Mouse (Mus musculus): ENCODE measurements around the gene Stx6.

The Stx6 gene

GRCm38 (mm10) chr1:155233931-155234607, 75.6 kb downstream of the Stx6 start:
- DNase-seq (ENCODE audit: low read depth, low spot score), result peak; percentile 74

- no peak for DNase-seq (ENCODE audit: low read depth, low spot score)
These were observed 77.1 kb downstream of the Stx6 start for GRCm38 (mm10) chr1:155235641-155236040.

DNA sequence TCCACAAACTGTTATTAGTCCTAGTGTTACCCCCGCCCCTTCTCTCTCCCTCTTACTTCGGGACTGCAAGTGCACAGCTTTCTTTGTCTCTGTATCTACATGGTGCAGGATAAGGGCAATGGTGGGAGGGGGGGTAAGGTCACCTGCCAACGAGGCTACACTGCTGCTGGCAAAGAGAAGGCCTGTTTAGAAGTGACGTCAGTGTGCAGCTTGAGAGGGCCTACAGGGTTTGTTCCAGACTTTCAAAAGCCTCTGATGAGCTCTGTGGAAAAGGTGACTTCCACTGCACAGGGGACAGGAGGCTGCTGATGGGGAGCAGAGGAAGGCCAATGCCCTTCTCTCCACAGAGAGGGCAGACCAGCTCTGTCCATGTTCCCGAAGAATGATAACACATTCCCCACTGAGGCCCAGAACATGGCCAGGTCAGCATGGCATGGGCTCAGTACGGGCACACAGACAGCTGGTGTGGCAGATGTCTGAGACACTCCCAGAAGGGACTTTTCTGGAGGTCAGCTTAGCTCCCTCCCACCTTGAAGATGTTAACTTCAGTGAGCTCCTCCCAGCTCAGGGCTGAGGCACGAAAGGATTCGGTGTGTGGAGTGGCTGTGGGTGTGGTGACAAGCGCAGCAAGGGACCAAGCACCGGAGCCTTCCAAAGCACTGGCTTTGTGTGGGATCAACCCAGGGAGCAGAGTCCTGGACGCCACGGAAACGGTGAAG, 78.0 kb downstream of the Stx6 start:
- no peak for DNase-seq (ENCODE audit: low read depth, low spot score)

DNA sequence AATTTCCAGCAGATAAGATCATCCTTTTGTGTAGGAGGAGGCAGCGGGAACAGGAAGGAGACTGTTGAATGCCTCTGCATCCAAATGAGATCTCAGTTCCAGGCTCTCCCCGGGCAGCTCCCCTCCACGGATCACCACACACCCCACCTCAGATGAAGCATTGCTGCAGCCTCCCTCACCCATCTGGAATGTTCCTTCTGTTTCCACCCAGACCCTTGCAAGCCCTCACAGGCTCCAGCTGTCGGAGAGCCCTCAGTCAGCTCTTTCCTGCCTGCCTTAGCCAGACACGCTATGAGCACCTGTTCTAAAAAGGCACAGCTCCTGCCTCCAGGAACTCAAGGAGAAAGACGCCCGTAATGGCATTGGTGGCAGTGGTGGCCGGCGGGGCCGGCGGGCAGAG, 78.9 kb downstream of the Stx6 start:
- DNase-seq (ENCODE audit: low read depth, low spot score), result no peak

- DNase-seq (ENCODE audit: low read depth, low spot score), result no peak
These were observed 79.6 kb downstream of the Stx6 start for GRCm38 (mm10) chr1:155238126-155238525.

DNA sequence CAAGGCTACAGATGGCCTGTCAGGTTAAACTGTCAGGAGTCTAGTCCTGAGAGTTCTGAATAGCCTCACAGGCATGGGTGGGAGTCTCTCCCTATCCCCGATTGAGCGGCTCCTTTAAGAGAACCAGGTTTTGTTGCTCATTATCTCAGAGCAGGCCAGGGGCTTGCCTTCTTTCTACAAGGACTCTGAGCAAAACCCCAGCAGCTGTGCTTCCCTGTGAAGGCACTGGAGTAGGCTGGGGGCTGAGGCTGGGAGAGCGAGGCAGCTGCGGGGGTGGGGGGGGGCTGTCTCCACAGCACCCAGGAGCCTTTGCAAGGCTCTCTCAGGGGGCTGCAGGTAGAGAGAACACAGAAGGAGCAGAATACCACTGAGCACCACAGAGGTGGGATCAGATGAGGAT, 80.7 kb downstream of the Stx6 start:
- DNase-seq (ENCODE audit: low read depth, low spot score), result no peak

DNA sequence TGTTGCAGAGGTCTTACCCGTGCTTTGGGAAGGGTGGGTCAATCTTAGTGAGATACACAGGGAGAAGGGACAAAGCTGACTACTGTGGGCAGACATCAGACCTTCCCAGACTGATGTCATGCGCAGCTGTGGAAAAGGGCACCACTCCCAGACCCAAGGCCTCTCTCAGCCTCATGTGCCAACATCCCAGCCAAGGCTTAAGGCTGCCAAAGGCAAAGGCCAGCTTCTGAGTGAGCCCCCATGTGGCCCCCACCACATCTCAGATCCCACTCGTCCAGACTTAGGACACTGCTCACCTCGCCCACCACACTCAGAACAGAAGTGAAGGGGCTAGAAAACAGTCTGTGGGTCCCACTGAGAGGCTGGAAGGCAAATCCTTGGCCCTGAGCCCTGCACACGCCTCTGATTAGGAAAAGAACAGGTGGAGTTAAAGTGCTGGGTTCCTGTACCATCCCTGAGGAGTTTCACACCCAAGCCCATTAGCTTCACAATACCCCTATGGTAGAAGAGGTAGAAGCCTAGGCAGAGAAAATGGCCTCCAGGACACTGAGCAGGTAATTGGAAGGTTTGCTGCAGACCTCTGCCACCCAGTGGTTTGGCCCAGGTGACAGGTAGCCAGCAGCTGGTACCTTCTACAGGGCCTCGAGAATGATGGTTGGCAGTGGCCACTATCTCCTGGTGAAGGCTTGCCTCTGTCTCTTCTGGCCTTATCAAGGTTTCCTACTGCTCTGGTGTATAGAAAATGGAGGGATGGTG, 81.6 kb downstream of the Stx6 start:
- no peak for DNase-seq (ENCODE audit: low read depth, low spot score)

DNA sequence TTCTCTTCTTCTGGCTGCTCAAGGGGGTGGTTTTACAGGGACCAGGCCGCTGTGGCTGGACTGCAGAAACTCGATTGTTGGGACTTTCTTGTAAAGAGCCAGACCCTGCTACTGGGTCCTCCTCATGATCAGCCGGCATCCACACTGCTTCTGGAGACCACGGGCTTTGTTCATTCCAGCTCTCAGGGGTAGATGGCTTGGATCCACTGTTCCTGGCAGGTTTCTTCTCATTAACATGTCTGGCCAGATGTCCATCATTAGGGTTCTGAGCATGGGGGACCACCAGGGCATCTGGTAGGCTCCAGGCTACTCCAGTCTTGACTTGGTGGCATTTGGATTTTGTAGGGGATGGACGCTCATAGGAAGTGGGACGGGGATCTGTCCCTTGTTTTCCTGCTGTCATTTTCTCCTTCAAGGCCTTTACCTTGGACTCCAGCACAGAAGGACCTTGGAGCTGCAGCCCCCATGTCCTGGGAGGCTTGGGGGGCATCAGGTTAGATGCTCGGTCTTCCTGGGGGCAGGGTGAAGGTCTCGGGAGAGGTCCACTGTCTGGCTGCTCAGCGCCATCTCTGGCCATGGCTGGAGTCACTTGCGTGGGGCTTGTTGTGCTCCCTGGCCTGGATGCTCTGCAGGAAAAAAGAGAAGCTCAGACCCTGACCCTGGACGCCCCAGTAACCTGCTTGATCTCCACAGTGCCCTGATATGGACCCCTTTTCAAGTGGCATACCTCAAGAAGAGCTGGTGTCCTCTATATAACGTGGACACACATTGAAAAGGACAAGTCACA, 83.4 kb downstream of the Stx6 start:
- no peak for DNase-seq (ENCODE audit: low read depth, low spot score)

- DNase-seq (ENCODE audit: low read depth, low spot score), result no peak
These were observed 83.9 kb downstream of the Stx6 start for GRCm38 (mm10) chr1:155242488-155242745.

DNA sequence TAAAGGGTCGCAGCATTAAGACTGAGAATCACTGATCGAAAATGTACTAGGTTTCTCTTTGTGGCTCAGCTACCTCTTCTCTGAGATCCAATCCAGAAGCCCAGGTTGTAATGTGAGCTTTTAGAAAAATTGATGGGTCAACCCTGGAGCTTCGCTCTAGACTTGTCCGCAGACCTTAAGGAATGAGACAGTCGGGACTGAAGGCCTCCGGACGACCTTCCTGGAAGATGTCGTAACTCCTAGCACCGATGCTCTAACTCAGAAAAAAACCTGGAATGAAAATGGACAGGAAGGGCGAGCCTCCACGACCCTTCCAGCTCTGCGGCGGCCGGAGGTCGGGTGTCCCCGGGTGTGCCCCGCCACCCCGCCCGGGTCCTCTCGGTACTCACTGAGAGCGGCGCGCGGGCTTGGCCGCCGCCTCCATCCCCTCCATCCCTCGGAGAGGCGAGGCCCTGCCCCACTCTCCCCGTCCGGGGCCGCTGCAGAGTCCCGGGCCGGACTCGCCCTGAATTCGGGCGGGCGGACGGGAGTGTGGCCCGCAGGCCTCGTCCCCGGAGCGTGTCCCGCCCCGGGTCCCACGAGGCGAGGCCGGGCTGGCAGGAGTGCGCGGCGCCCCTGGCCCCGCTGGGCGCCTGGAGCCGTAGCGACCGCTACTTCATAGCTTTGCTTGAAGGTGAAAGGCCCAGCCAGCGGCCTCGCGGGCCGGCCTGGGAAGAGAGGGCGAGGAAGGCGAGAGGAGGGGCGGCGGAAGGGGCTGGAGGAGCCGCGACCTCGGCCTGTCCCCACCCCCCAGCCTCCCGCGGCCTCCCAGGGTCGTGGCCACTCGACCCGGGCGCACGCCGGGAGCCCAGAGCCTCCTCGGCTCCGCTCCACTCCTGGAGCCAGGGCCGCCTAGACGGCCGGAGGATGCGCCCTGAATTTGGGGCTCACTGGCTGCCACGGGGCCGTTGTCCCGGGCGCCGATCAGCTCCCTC, 85.6 kb downstream of the Stx6 start, which contains the start of gene BC034090:
Gene BC034090 (minus strand): TSS at position 648 of the 974 bp plus-strand sequence.
- peak; percentile 48 for DNase-seq (ENCODE audit: low read depth, low spot score)

GRCm38 (mm10) chr1:155244771-155245211, 86.3 kb downstream of the Stx6 start:
- no peak for DNase-seq (ENCODE audit: low read depth, low spot score)

DNA sequence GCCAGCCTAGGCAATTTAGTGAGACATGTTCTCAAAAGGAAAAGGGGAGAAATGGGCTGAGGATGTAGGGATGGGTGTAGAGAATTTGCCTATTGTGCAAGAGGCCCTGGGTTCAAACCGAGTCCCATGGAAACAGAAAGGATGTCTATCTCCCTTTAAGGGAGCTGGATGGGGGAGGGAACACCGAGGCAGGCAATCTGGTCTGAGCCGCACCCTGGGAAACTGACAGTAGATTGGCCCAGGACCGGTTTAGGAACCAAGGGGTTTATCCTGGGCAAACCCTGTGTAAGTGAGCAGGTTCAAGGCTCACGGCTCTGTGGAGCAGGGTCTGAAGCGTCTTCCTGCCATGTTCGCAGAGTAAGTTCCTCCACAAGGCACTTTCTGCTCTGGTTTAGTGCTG, 87.0 kb downstream of the Stx6 start:
- DNase-seq (ENCODE audit: low read depth, low spot score), result no peak

DNA sequence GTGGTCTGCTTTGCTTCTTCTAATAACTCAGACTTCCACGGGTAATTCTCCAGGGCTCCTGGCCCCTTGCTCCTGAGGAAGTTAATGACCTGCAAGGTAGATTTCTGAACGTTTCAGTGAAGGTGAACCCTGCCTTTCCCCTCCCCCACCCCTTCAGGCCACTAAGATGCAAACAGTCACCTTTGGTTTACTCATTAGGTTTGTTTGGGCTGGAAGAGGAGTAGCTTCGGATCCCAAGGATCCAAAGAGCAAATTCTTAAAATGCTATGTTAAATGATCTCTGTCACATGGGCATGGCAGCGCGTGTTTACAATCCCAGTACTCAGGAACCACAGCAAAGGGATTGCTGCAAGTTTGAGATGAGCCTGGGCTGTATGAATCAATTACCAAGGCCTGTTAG, 88.9 kb downstream of the Stx6 start:
- no peak for DNase-seq (ENCODE audit: low read depth, low spot score)

GRCm38 (mm10) chr1:155248041-155248440, 89.5 kb downstream of the Stx6 start:
- DNase-seq (ENCODE audit: low read depth, low spot score), result no peak

GRCm38 (mm10) chr1:155249896-155250295, 91.4 kb downstream of the Stx6 start:
- no peak for DNase-seq (ENCODE audit: low read depth, low spot score)

GRCm38 (mm10) chr1:155250531-155251135, 92.1 kb downstream of the Stx6 start:
- DNase-seq (ENCODE audit: low read depth, low spot score), result no peak

DNA sequence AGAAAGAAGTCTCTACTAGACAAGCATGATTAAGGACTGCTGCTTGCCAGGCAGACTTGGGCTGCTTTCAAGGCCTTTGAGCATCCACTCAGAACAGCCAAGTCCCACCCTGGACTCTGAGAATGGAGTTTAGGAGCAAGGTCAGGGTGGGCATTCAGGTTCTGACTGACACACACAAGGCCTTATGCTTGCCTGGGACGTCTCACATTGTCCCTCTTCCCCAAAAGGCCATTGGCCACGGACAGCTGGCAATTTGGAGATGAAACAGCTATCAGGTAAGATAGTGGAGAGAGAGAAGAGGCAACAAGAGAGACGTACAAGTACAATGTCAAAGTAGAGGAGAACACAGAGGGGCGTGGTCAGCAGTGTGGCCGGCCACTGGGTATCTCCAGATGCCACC, 93.1 kb downstream of the Stx6 start:
- DNase-seq (ENCODE audit: low read depth, low spot score), result no peak

DNA sequence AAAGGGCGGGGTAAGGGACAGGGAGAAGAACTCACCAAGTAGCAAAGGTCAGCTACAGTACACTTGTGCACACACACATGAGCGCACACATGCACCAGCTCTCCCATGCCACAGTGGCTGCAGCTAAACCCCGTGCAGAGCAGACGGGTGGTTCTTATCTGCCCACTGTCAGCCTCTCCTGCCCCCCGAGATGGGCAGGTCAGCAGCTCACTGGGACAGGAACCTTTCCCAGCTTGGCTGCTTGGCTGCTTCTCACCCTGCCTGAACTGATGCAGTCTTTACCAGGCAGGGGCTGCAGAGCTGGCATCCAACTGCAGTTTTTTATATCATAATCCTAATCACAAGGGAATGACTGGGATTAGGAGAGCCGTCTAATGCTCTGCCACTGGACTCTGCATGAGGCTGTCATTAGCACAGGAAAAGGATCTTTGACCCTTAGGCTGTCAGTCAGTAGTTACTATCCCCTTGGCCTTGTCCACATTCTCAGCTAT, 94.2 kb downstream of the Stx6 start:
- DNase-seq (ENCODE audit: low read depth, low spot score), result no peak

GRCm38 (mm10) chr1:155253126-155253525, 94.6 kb downstream of the Stx6 start:
- no peak for DNase-seq (ENCODE audit: low read depth, low spot score)

DNA sequence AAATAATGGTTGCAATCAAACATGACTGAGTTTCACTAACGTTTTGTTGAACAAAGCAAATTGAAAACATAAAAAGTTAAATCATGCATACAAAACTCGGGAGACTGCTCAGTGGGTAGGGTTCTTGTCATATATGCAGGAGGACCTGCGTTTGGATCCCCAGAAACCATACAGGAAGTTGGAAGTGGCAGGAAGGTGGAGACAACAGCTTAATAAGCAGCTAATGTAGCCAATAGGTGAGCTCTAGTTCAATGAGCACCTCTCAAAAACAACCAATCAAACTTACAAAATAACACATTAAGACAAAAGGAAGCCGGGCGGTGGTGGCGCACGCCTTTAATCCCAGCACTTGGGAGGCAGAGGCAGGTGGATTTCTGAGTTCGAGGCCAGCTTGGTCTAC, 95.8 kb downstream of the Stx6 start:
- no peak for DNase-seq (ENCODE audit: low read depth, low spot score)

Data from mesoderm, embryonic 11.5 days (tissue).